Mouse (Mus musculus) kidney, adult 2 months (tissue): ENCODE measurements around the gene Tigit.

Source experiments
- CTCF ChIP-seq: fragments of 200-500 bp; conservative IDR thresholded peaks from 2 replicates; pipeline ENCODE4 v1.5.1; 2011; ENCODE audit warnings: low read depth, mild to moderate bottlenecking, control low read depth, low read length, moderate library complexity, mixed read lengths; ENCODE audit not compliant: insufficient read depth, insufficient read length
- POLR2A ChIP-seq: fragments of 200-500 bp; IDR thresholded peaks from one replicate; pipeline ENCODE4 v1.6.1; 2011; ENCODE audit warnings: low read depth, low read length, control low read depth

DNA sequence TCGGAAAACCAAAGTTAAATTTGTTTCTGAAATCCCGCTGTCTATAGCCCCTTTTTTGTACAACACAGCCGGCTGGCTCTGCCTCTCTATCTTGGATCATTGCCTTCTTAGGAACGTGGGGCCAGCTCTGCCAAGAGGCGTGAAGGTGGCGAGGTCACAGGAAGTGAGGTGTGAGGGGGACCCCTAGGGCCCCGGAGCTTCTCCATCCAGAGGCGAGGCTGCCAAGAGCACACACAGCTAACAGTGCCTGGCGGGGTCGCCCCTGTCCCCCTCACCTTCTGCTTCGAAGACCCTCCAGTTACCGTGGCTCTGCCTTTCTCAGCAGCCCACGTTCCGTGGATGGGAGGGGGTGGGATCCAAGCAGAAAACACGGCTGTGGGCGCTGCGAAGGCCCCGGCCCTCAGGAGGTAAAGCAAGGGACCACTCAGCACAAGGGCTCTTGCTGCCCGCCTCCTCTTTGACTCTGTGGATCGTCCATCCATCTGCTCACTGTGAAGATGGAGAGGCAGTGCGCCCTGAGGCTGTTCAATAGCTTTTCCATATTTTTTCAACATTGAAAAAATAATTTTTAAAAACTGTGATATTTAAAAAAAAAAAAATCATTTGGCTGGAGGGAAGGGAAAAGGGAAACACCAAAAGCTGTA lies 25.4 kb downstream of the Tigit start:
- TF ChIP-seq CTCF (no peak), POLR2A (no peak)
